Mouse (Mus musculus) lung, embryonic 15.5 days (tissue): ENCODE results near the gene Angptl3. TPM values are rescaled to one million over a fixed set of nuclear protein-coding genes. Genes with fewer than 3 reads are reported as not detected.

Source experiments
- ATAC-seq: fragments of 200-750 bp; cut with Nextera tagmentation; 2 replicates; pipeline ENCODE4 v1.8.0; 2017; ENCODE audit warnings: moderate number of reproducible peaks, borderline replicate concordance; ENCODE audit not compliant: low FRiP score, low TSS enrichment; ENCODE audit errors: extremely low read depth
- H3K27ac ChIP-seq: fragments of 300-500 bp; sonication (generic); 2 replicates; pipeline ENCODE4 v1.5.1; 2015; ENCODE audit warnings: moderate library complexity, mild to moderate bottlenecking, inconsistent platforms
- H3K27me3 ChIP-seq: fragments of 300-500 bp; sonication (generic); 2 replicates; pipeline ENCODE4 v1.6.1; 2015; ENCODE audit warnings: inconsistent platforms
- H3K36me3 ChIP-seq: fragments of 300-500 bp; sonication (generic); 2 replicates; pipeline ENCODE4 v1.6.1; 2015; ENCODE audit warnings: inconsistent platforms
- H3K4me1 ChIP-seq: fragments of 300-500 bp; sonication (generic); 2 replicates; pipeline ENCODE4 v1.6.1; 2015; ENCODE audit warnings: inconsistent platforms
- H3K4me2 ChIP-seq: fragments of 300-500 bp; sonication (generic); 2 replicates; pipeline ENCODE4 v1.6.1; 2015; ENCODE audit warnings: inconsistent platforms, mild to moderate bottlenecking, moderate library complexity
- H3K4me3 ChIP-seq: fragments of 300-500 bp; sonication (generic); 2 replicates; pipeline ENCODE4 v1.5.1; 2015; ENCODE audit warnings: mild to moderate bottlenecking, inconsistent platforms
- H3K9ac ChIP-seq: fragments of 300-500 bp; sonication (generic); 2 replicates; pipeline ENCODE4 v1.6.1; 2015; ENCODE audit warnings: inconsistent platforms
- H3K9me3 ChIP-seq: fragments of 300-500 bp; sonication (generic); 2 replicates; pipeline ENCODE4 v1.6.1; 2016; ENCODE audit warnings: inconsistent platforms
- WGBS: fragments of 180-500 bp; shearing (Covaris S2); methylation state at CpG from one replicate; pipeline ENCODE4 v1.1.7; 2015; 5-methylcytosine and 5-hydroxymethylcytosine counted together
- polyA plus RNA-seq: library from polyadenylated mRNA; unstranded; fragments of >200 nt; fragmentation: Nextera tagmentation; extraction: Ambion mirVana; gene quantifications from 2 replicates; pipeline ENCODE4 v1.2.1, GENCODE M21; 2015

Gene Angptl3
- polyA plus RNA-seq, 1 experiment from 2014 or later = 1.1 TPM

DNA sequence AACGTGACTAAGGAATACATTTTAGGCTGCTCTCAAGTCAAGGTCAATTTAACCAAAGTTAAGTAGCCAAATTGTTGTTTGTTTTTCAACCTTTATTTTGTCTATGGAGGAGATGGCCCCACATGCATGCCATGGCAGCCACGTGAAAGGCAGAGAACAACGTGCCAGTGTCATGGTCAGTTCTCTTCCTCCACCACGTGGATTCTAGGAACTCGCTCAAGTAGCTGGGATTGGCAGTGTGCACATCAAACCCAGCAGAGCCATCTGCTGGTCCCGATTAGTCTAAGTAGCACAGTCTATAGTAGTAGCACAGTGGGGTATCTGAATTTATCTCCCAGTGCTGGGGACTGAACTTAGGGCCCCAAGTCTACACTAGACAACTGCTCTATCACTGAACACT lies 38.1 kb downstream of the Angptl3 start:
- Histone ChIP-seq H3K27ac (no peak overlapping the region), H3K4me3 (no peak overlapping the region), H3K4me2 (no peak overlapping the region), H3K4me1 (no peaks in the 10 kb centered on the region), H3K27me3 (no peaks in the 10 kb centered on the region), H3K36me3 (peaks cover 44% of the 10 kb centered on the region), H3K9ac (no peak overlapping the region), H3K9me3 (no peaks in the 10 kb centered on the region)
- WGBS = 79% methylated on average over 6 of the region's 6 CpGs
- ATAC-seq = no peak

DNA sequence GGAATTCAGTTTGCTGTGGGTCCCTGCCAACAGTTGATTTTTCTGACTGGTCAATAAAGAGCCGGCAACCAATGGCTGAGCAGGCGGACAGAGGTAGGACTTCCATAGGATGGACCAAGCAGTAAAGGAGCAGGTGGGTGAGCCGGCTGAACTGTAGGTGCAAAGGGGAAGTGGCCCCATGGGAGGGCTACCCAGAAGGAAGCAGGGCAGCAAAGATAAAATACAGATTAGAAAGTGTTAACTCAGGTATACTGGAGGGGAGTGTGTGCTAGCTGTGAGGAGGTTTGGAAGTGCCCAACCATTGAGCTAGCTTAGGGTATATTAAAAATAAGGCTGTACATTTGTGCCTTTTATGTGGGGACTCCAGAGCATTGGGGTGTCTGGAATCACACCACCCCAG lies 47.3 kb downstream of the Angptl3 start:
- Histone ChIP-seq H3K9ac (no peak overlapping the region), H3K9me3 (no peaks in the 10 kb centered on the region), H3K4me1 (no peaks in the 10 kb centered on the region), H3K4me2 (no peak overlapping the region), H3K4me3 (no peak overlapping the region), H3K27ac (no peak overlapping the region), H3K27me3 (no peaks in the 10 kb centered on the region), H3K36me3 (peaks cover 40% of the 10 kb centered on the region; the same call in 1 of the 2 replicates)
- ATAC-seq = no peak
- 91% methylated on average over 3 of the region's 3 CpGs for WGBS

DNA sequence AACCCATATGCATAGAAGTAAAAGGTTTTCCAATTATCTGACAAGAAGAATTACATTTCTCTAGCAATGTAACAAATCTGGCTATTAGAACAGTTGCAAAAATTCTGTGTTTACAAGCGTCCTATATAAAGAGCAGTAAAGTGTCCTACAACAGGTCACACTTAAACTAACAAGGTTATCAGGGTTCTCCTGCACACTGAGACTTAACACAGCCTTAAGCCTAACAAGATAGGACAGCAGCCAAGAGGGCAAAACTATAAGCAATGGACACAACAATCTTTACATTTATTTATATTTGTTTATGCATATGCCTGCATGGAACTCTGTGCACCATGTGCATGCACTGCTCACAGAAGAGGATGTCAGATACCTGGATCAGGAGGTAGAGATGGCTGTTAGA lies 50.4 kb downstream of the Angptl3 start:
- H3K36me3 ChIP-seq = peaks cover 25% of the 10 kb centered on the region; the same call in 1 of the 2 replicates
- 71% methylated on average over 1 of the region's 1 CpGs for WGBS
- no peak overlapping the region for H3K27ac ChIP-seq
- H3K4me3 ChIP-seq = no peak overlapping the region
- no peak overlapping the region for H3K9ac ChIP-seq
- H3K27me3 ChIP-seq = no peaks in the 10 kb centered on the region
- no peaks in the 10 kb centered on the region for H3K4me1 ChIP-seq
- H3K4me2 ChIP-seq = no peak overlapping the region
- no peaks in the 10 kb centered on the region for H3K9me3 ChIP-seq
- ATAC-seq = no peak

DNA sequence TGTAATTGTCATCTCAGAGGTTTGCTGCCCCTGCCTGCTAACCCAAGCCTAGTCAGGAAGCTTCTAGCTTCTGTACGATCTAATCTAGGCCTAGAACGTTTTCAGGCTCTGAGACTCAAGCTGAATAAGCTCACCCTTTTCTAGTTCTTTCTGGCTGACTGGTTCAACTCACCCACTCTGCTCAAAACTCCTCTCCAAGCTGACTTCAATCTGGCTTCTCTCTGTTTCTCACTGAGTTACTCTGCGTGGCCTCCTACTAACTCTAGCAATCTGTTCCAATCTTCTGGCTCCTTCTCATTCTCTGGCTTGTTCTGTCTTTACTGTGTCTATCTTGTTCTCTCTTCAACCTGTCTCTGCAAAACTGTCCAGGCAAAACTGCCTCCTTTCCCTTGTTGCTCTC lies 53.1 kb downstream of the Angptl3 start:
- no peaks in the 10 kb centered on the region for H3K27me3 ChIP-seq
- no peaks in the 10 kb centered on the region for H3K4me1 ChIP-seq
- H3K4me2 ChIP-seq = no peak overlapping the region
- peaks cover 11% of the 10 kb centered on the region; the same call in 1 of the 2 replicates for H3K36me3 ChIP-seq
- WGBS = 82% methylated on average over 3 of the region's 3 CpGs
- H3K9ac ChIP-seq = no peak overlapping the region
- ATAC-seq = no peak
- H3K9me3 ChIP-seq = no peaks in the 10 kb centered on the region
- H3K27ac ChIP-seq = no peak overlapping the region
- no peak overlapping the region for H3K4me3 ChIP-seq

DNA sequence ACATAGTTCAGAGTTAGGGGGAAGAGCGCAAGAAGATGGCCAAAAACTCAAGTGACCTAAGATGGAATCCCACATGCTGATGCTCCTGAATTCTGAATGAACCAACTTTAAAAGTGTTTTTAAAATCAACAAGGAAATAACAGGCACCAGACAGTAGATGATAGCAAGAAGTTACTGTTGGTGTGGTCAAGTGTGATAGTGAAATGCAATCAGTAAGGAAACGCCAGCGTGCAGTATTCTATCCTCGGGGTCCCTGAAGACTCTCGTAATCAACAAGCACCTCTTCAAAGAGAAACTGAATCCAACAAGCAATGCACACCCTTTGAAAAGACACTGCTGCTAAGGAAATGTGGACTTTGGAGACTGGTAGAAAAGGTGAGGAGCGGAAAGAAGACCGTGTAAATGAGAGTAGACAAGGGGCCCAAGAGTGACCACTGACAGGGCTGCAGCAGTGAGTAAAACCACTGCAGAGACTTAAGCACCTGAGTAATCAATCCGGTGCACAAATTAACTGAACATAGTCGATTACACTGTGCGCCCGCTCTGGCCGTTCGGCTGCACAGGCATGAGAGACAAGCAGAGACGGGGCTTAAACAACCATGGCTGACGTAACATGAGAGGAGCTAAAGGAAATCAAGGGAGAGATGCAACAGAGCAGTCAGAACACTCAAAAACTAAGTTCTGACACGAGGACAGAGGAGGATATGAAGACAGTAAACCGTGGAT lies 57.2 kb downstream of the Angptl3 start:
- WGBS = 90% methylated on average over 17 of the region's 17 CpGs
- no peak for ATAC-seq
- H3K4me1 ChIP-seq = peaks cover 8% of the 10 kb centered on the region
- H3K9ac ChIP-seq = no peak overlapping the region
- H3K27me3 ChIP-seq = no peaks in the 10 kb centered on the region
- no peak overlapping the region for H3K27ac ChIP-seq
- no peak overlapping the region for H3K4me3 ChIP-seq
- no peak overlapping the region for H3K4me2 ChIP-seq
- no peaks in the 10 kb centered on the region for H3K9me3 ChIP-seq
- H3K36me3 ChIP-seq = peaks cover 3% of the 10 kb centered on the region; the same call in 1 of the 2 replicates

DNA sequence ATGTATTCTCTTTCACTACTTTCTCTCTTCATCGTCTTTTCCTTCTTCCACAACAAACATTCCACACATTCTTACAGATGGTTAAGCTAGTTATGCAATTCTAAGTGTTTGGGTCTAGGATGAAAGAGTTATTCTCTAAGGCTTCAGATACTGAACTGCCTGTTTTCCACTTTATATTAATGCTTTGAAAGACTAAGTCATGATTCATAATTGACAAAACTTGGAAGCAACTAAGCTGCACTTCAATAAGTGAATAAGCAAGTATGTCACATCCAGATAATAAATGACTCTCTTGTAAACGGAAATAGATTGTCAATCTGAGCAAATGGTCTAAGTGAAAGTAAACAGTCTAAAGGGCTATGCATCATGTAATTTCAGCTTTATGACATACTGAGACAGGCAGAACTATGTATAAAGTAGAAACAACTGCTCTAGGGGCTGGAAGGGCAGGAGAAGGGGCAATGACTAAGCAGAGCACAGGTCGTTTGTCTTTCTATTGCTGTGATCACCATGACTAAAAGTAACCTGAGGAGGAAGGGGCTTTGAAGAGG lies 60.5 kb downstream of the Angptl3 start:
- no peak overlapping the region for H3K4me3 ChIP-seq
- no peaks in the 10 kb centered on the region for H3K27me3 ChIP-seq
- no peak overlapping the region for H3K9ac ChIP-seq
- WGBS = 20% methylated on average over 3 of the region's 3 CpGs
- no peaks in the 10 kb centered on the region for H3K9me3 ChIP-seq
- peak overlapping the region; percentile 50; the same call in 1 of the 2 replicates for H3K27ac ChIP-seq
- peaks cover 3% of the 10 kb centered on the region; the same call in 1 of the 2 replicates for H3K36me3 ChIP-seq
- H3K4me2 ChIP-seq = no peak overlapping the region
- H3K4me1 ChIP-seq = peaks cover 8% of the 10 kb centered on the region
- no peak for ATAC-seq

DNA sequence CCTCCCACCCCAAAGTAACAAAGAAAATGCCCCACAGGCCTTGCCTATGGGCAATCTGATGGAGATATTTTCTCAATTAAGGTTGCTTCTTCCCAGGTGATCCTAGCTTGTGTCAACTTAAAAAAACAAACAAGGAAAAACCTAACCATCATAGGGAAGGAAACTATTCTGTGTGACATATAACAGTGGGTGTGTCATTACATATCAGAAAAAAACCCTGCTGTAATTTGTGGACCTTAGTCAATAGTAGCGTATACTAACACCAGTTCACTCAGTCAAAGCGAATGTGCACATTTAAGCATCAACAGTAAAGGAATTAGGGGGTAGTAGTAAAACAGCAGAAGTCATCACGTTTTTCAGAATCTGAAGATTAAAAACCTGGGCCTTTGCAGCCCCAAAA lies 61.0 kb downstream of the Angptl3 start:
- no peak overlapping the region for H3K4me3 ChIP-seq
- H3K27ac ChIP-seq = peak overlapping the region; percentile 50; the same call in 1 of the 2 replicates
- peaks cover under 1% of the 10 kb centered on the region; the same call in 1 of the 2 replicates for H3K36me3 ChIP-seq
- 83% methylated on average over 3 of the region's 3 CpGs for WGBS
- no peaks in the 10 kb centered on the region for H3K27me3 ChIP-seq
- ATAC-seq = no peak
- no peak overlapping the region for H3K4me2 ChIP-seq
- H3K9ac ChIP-seq = no peak overlapping the region
- peaks cover 8% of the 10 kb centered on the region for H3K4me1 ChIP-seq
- H3K9me3 ChIP-seq = no peaks in the 10 kb centered on the region

Other genes starting within 250 kb of the Angptl3 start
- 3.7 and 3.9 TPM in 2 replicates for gene Kank4, start 213.4 kb upstream of the Angptl3 start, polyA plus RNA-seq
- gene I0C0044D17Rik, start 207.1 kb upstream of the Angptl3 start, polyA plus RNA-seq = not detected in 2 replicates
- gene Usp1, start 107.1 kb upstream of the Angptl3 start, polyA plus RNA-seq = 106 and 119 TPM in 2 replicates
- 48.7 and 50.4 TPM in 2 replicates for gene Dock7, start 90.0 kb downstream of the Angptl3 start, polyA plus RNA-seq
- gene Atg4c, start 163.0 kb downstream of the Angptl3 start, polyA plus RNA-seq = 12.2 and 12.7 TPM in 2 replicates